Mouse (Mus musculus) C2C12 (cell line): ENCODE measurements around the gene Chsy1.

Experiments
- CEBPB ChIP-seq: IDR thresholded peaks from one replicate; pipeline ENCODE4 v1.6.1; 2011; ENCODE audit warnings: low read depth, mild to moderate bottlenecking, control low read depth, moderate library complexity
- CTCF ChIP-seq: IDR thresholded peaks from one replicate; pipeline ENCODE4 v1.5.1; 2011; ENCODE audit not compliant: control insufficient read depth, insufficient read depth, insufficient read length
- MAX ChIP-seq: IDR thresholded peaks from one replicate; pipeline ENCODE4 v1.6.1; 2011; ENCODE audit warnings: mild to moderate bottlenecking, control low read depth
- MYOG ChIP-seq: IDR thresholded peaks from one replicate; pipeline ENCODE4 v1.6.1; 2011; ENCODE audit not compliant: control insufficient read depth, insufficient read length; ENCODE audit errors: extremely low read depth
- USF1 ChIP-seq: IDR thresholded peaks from one replicate; pipeline ENCODE4 v1.6.1; 2011; ENCODE audit warnings: low read depth, mild to moderate bottlenecking, control low read depth, moderate library complexity

GRCm38 (mm10) chr7:66094141-66094540 lies 15.2 kb upstream of the Chsy1 start:
- TF ChIP-seq CTCF (no peak), MAX (no peak), USF1 (no peak), CEBPB (no peak), MYOG (no peak)
